Mouse (Mus musculus) ES-Bruce4 (cell line): ENCODE results near the gene Mef2b.

Experiments used
- CTCF ChIP-seq: IDR thresholded peaks from one replicate; pipeline ENCODE4 v1.8.1; 2011; ENCODE audit warnings: low read depth, low read length
- EP300 ChIP-seq: IDR thresholded peaks from 2 replicates; pipeline ENCODE4 v1.6.1; 2011; ENCODE audit warnings: low read depth, low read length; ENCODE audit not compliant: insufficient read depth
- POLR2A ChIP-seq: IDR thresholded peaks from one replicate; pipeline ENCODE4 v1.8.1; 2011; ENCODE audit warnings: low read length; ENCODE audit not compliant: insufficient read depth

DNA sequence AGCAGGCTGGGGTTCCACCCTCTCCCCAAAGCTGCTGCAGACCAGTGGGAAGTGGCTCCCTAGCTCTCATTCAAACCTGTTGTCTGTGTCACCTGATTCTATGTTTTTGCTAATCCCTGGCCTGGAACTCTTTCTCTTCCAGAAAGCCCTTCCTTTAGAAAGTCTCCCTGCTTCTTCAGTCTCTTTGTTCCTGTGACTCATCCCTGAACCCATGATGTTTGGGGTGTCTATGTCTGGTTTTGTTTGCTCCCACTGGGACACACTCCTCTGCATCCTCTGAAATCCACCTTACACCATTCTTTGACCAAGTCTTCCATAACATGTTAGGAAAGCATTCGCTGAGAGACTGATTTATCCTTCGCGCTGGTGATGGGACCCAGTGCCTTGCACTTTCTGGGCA is 9.4 kb upstream of the Mef2b start:
- TF ChIP-seq CTCF: no peak
- TF ChIP-seq POLR2A: no peak
- no peak for TF ChIP-seq EP300
